Mouse (Mus musculus) ES-Bruce4 (cell line): ENCODE data around the gene Pbrm1.

ENCODE experiments used
- CTCF ChIP-seq: IDR thresholded peaks from one replicate; pipeline ENCODE4 v1.8.1; 2011; ENCODE audit warnings: low read depth, low read length
- EP300 ChIP-seq: IDR thresholded peaks from 2 replicates; pipeline ENCODE4 v1.6.1; 2011; ENCODE audit warnings: low read depth, low read length; ENCODE audit not compliant: insufficient read depth
- POLR2A ChIP-seq: IDR thresholded peaks from one replicate; pipeline ENCODE4 v1.8.1; 2011; ENCODE audit warnings: low read length; ENCODE audit not compliant: insufficient read depth

GRCm38 (mm10) chr14:31133023-31133665, 114.2 kb downstream of the Pbrm1 start:
- TF ChIP-seq CTCF (no peak), POLR2A (no peak), EP300 (no peak)
